Mouse (Mus musculus): Measurements from ENCODE around the gene Hmmr. TPM values are rescaled to one million over a fixed set of nuclear protein-coding genes. Genes with fewer than 3 reads are reported as not detected.

The Hmmr gene
- total RNA-seq, 2 experiments from 2014 or later = 36.3 to 43.2 TPM

- peak; percentile 77 for DNase-seq
These were observed 38.7 kb downstream of the Hmmr start for GRCm38 (mm10) chr11:40694311-40695087.

- peak; percentile 69 for DNase-seq
These were observed 39.8 kb downstream of the Hmmr start for GRCm38 (mm10) chr11:40693366-40693951.

- DNase-seq = peak; percentile 96
These were observed 40.5 kb downstream of the Hmmr start for GRCm38 (mm10) chr11:40692511-40693365.

- DNase-seq = peak; percentile 54
These were observed 41.1 kb downstream of the Hmmr start for GRCm38 (mm10) chr11:40692101-40692509.

GRCm38 (mm10) chr11:40690444-40691127 is 42.6 kb downstream of the Hmmr start:
- DNase-seq = peak; percentile 20

GRCm38 (mm10) chr11:40683295-40683694 is 49.9 kb downstream of the Hmmr start:
- no peak for DNase-seq

GRCm38 (mm10) chr11:40682456-40682855 is 50.8 kb downstream of the Hmmr start:
- no peak for DNase-seq

GRCm38 (mm10) chr11:40677169-40677568 is 56.1 kb downstream of the Hmmr start:
- peak; percentile 11 for DNase-seq

- no peak for DNase-seq
These were observed 58.0 kb downstream of the Hmmr start for GRCm38 (mm10) chr11:40675014-40675730.

Other genes starting within 250 kb of the Hmmr start
- gene Mat2b, start 38.2 kb downstream of the Hmmr start, total RNA-seq (2021) = 10 to 100 TPM; 89.0 TPM
- gene Nudcd2, start 245 bp upstream of the Hmmr start, total RNA-seq (2021) = 10 to 100 TPM; 30.6 to 31.7 TPM
- 100 to 1,000 TPM; 161 to 182 TPM for gene Ccng1, start 21.9 kb upstream of the Hmmr start, total RNA-seq (2021)